Mouse (Mus musculus) T-helper 17 cell (primary cell): Measurements from ENCODE around the gene Grasp.

ENCODE experiments used
- in situ Hi-C, 2 experiments: fragments of 300-600 bp; cut with MboI, MseI; formaldehyde crosslinking; loops; 1 replicate in 1 of 2; 2 replicates in 1 of 2; pipeline ENCODE4 v1.15.1; 2025; ENCODE audit warnings: high pct_unique_total_duplicates in 2 of 2

Grasp gene

GRCm38 (mm10) chr15:101193971-101194370 is 30.0 kb upstream of the Grasp start:
- in situ Hi-C loops = loop anchor here in 1 of 2 experiments (5.0 kb wide), 1 partner anchor 47 kb away; no protein-coding TSS in a partner anchor

- in situ Hi-C loops = loop anchor here in 1 of 2 experiments (5.0 kb wide), 1 partner anchor 48 kb away; no protein-coding TSS in a partner anchor
Measured at GRCm38 (mm10) chr15:101194951-101195823, 28.8 kb upstream of the Grasp start.

- in situ Hi-C loops = no loop called here
Measured at GRCm38 (mm10) chr15:101196079-101196795, 27.8 kb upstream of the Grasp start.

GRCm38 (mm10) chr15:101196961-101197360 is 27.0 kb upstream of the Grasp start:
- in situ Hi-C loops = no loop called here

GRCm38 (mm10) chr15:101197497-101198179 is 26.4 kb upstream of the Grasp start:
- in situ Hi-C loops = no loop called here

GRCm38 (mm10) chr15:101198218-101198617 is 25.8 kb upstream of the Grasp start:
- in situ Hi-C loops = no loop called here

- in situ Hi-C loops = no loop called here
Measured at GRCm38 (mm10) chr15:101198850-101199249, 25.1 kb upstream of the Grasp start.

GRCm38 (mm10) chr15:101200777-101201295 is 23.2 kb upstream of the Grasp start:
- in situ Hi-C loops = no loop called here

- in situ Hi-C loops = no loop called here
Measured at GRCm38 (mm10) chr15:101201414-101201813, 22.6 kb upstream of the Grasp start.

- in situ Hi-C loops = no loop called here
Measured at GRCm38 (mm10) chr15:101203673-101204072, 20.3 kb upstream of the Grasp start.

- in situ Hi-C loops = no loop called here
Measured at GRCm38 (mm10) chr15:101204781-101205180, 19.2 kb upstream of the Grasp start.

GRCm38 (mm10) chr15:101210228-101210627 is 13.8 kb upstream of the Grasp start:
- in situ Hi-C loops = no loop called here

- in situ Hi-C loops = no loop called here
Measured at GRCm38 (mm10) chr15:101210998-101211613, 12.9 kb upstream of the Grasp start.

GRCm38 (mm10) chr15:101212435-101212834 is 11.6 kb upstream of the Grasp start:
- in situ Hi-C loops = no loop called here

GRCm38 (mm10) chr15:101215136-101215535 is 8.9 kb upstream of the Grasp start:
- in situ Hi-C loops = no loop called here

- in situ Hi-C loops = no loop called here
Measured at GRCm38 (mm10) chr15:101216036-101216435, 8.0 kb upstream of the Grasp start.

GRCm38 (mm10) chr15:101220905-101221297 is 3.1 kb upstream of the Grasp start:
- in situ Hi-C loops = loop anchor here in 1 of 2 experiments (10.0 kb wide), 1 partner anchor 764 kb away; no protein-coding TSS in a partner anchor

- in situ Hi-C loops = loop anchor here in 1 of 2 experiments (10.0 kb wide), 1 partner anchor 763 kb away; no protein-coding TSS in a partner anchor
Measured at GRCm38 (mm10) chr15:101221298-101222104, 2.5 kb upstream of the Grasp start.

GRCm38 (mm10) chr15:101222897-101223482 is 998 bp upstream of the Grasp start:
- in situ Hi-C loops = loop anchor here in 1 of 2 experiments (10.0 kb wide), 1 partner anchor 762 kb away; no protein-coding TSS in a partner anchor

GRCm38 (mm10) chr15:101223596-101223995 is 392 bp upstream of the Grasp start:
- in situ Hi-C loops = loop anchor here in 1 of 2 experiments (10.0 kb wide), 1 partner anchor 761 kb away; no protein-coding TSS in a partner anchor
